Mouse (Mus musculus) erythroblast, embryonic 14.5 days (primary cell): ENCODE results near the gene Fgfbp1.

ENCODE experiments used
- GATA1 ChIP-seq: IDR thresholded peaks from 2 replicates; pipeline ENCODE4 v1.6.1; 2012; ENCODE audit warnings: low read length, inconsistent platforms, mixed read lengths
- TAL1 ChIP-seq: IDR thresholded peaks from 3 replicates; pipeline ENCODE4 v1.6.1; 2012; ENCODE audit warnings: low read length, inconsistent platforms, mixed read lengths

DNA sequence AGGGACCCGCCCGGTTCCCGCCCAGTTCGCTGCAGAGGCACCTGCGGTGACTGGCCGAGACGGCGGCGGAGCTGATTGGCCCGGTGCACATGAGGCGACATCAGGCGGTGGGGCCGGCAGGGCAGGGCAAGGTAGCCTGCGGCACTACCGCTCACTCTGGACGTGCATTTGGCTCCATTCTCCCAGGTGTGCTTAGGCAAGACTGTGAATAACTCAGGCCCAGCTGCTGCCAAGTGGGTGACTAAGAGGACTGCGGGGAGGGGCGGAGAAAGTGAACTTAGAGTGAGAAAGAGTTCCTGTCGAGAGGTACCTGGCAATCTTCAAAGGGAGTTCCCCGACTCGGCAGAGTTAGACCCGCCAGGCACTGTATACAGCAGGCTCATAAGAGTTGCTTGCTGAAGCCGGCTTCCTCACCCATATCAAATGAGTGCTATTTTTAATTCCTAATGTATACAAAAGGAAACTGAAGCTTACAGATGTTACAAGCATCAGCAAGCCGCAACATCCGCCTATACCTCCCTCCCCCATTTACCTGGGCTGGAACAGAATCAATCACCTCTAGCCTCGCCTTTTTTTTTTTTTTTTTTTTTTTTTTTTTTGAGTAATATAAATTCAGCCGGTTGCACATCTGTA, 33.4 kb downstream of the Fgfbp1 start:
- TF ChIP-seq TAL1 (no peak; the same call in 2 of the 3 replicates), GATA1 (no peak)
